Mouse (Mus musculus): ENCODE measurements around the gene Fancm. TPM values are rescaled to one million over a fixed set of nuclear protein-coding genes. Genes with fewer than 3 reads are reported as not detected.

The Fancm gene
- 8.3 and 8.6 TPM in 2 replicates for polyA plus RNA-seq (2014; fragmentation: Nextera tagmentation; extraction: Ambion mirVana)

DNA sequence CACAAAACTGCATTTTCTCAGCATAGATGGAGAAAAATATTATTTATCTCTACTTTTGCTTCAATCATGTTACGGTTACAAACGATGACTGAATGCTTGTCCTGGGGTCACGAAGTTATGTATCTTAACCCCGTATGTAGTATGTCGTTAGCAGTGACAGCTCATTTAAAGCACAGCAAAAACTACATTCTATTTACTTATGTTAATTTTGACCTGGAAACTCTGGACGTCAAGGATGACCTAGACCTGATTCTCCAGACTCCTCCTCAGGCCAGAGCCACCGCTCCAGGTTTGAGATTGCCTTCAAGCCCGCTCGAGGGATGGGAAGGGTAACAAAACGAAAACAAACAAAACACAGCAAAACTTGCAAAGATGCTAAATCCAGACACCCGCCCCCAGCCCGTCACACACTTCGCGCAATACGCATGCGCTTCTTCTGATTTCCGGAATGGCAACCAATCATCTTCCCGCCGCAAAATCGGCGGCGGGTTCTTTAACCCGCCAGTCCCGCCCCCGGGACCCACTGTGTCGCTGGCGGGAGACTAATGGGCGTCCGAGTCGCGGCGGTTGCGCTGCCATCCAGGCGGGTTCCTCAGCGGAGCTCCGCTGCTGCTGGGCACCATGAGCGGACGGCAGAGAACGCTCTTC is at the start of gene Fancm:
TSS of gene Fancm (plus strand) at position 519 of the 648 bp plus-strand sequence.
- Histone ChIP-seq H3K9ac (replicated peaks; ENCODE audit: low read length) (peak within 1 kb of the TSS; percentile 89), H3K27me3 (ENCODE audit: control insufficient read depth, insufficient read depth, low read length) (no peaks in the 10 kb centered on the region), H3K4me2 (ENCODE audit: low read length) (peak within 1 kb of the TSS; percentile 89), H3K9me3 (ENCODE audit: control insufficient read depth, low read length) (no peaks in the 10 kb centered on the region), H3K36me3 (ENCODE audit: control insufficient read depth, insufficient read depth, low read length) (peaks cover 3% of the 10 kb centered on the region; the same call in 1 of the 2 replicates), H3K4me3 (replicated peaks; ENCODE audit: low read depth, low read length) (peak within 1 kb of the TSS; percentile 85), H3K27ac (replicated peaks; ENCODE audit: low read depth, low read length) (peak within 1 kb of the TSS; percentile 94), H3K4me1 (ENCODE audit: control insufficient read depth, insufficient read depth, low read length) (peaks cover 29% of the 10 kb centered on the region)
- DNase-seq, result peak; percentile 97
- ATAC-seq (ENCODE audit: low FRiP score, low TSS enrichment), result peak; percentile 66
- 2% methylated on average over 39 of the region's 39 CpGs for WGBS

DNA sequence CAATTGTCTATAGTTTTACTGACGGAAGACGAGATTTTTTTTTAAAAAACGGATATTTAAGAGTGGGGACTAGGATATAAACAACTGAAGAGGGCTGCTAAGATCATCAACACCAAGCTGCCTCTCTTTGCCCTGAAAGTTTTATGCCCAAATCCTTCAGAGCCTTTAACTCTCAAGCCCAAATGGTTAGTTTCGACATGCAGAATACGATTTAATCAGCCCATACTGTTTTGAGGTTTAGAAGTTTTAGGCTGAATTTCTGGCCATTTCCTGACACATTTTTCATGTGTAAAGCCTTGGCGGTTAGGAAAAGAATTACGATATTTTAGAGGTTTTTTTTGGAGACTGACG is 39.6 kb upstream of the Fancm start:
- no peak overlapping the region for H3K9ac ChIP-seq (replicated peaks; ENCODE audit: low read length)
- no peak overlapping the region for H3K27ac ChIP-seq (replicated peaks; ENCODE audit: low read depth, low read length)
- no peaks in the 10 kb centered on the region for H3K9me3 ChIP-seq (ENCODE audit: control insufficient read depth, low read length)
- no peak for ATAC-seq (ENCODE audit: low FRiP score, low TSS enrichment)
- H3K4me2 ChIP-seq (ENCODE audit: low read length), result peak overlapping the region; percentile 65
- peak overlapping the region; percentile 97 for H3K4me3 ChIP-seq (replicated peaks; ENCODE audit: low read depth, low read length)
- WGBS, result 47% methylated on average over 8 of the region's 8 CpGs
- no peaks in the 10 kb centered on the region for H3K27me3 ChIP-seq (ENCODE audit: control insufficient read depth, insufficient read depth, low read length)
- H3K4me1 ChIP-seq (ENCODE audit: control insufficient read depth, insufficient read depth, low read length), result peaks cover 19% of the 10 kb centered on the region
- H3K36me3 ChIP-seq (ENCODE audit: control insufficient read depth, insufficient read depth, low read length), result no peaks in the 10 kb centered on the region
- DNase-seq, result no peak

GRCm38 (mm10) chr12:65036190-65036870 is 39.1 kb upstream of the Fancm start, which contains the start of gene Prpf39:
TSS of gene Prpf39 (plus strand) at chr12:65036333.
- Histone ChIP-seq H3K4me1 (ENCODE audit: control insufficient read depth, insufficient read depth, low read length) (peaks cover 19% of the 10 kb centered on the region), H3K36me3 (ENCODE audit: control insufficient read depth, insufficient read depth, low read length) (no peaks in the 10 kb centered on the region), H3K9me3 (ENCODE audit: control insufficient read depth, low read length) (no peaks in the 10 kb centered on the region), H3K4me3 (replicated peaks; ENCODE audit: low read depth, low read length) (peak within 1 kb of the TSS; percentile 97), H3K4me2 (ENCODE audit: low read length) (peak within 1 kb of the TSS; percentile 65), H3K27ac (replicated peaks; ENCODE audit: low read depth, low read length) (peak within 1 kb of the TSS; percentile 83), H3K9ac (replicated peaks; ENCODE audit: low read length) (peak within 1 kb of the TSS; percentile 82), H3K27me3 (ENCODE audit: control insufficient read depth, insufficient read depth, low read length) (no peaks in the 10 kb centered on the region)
- WGBS, result under 1% methylated on average over 63 of the region's 65 CpGs
- ATAC-seq (ENCODE audit: low FRiP score, low TSS enrichment), result peak; percentile 95
- DNase-seq, result peak; percentile 97

DNA sequence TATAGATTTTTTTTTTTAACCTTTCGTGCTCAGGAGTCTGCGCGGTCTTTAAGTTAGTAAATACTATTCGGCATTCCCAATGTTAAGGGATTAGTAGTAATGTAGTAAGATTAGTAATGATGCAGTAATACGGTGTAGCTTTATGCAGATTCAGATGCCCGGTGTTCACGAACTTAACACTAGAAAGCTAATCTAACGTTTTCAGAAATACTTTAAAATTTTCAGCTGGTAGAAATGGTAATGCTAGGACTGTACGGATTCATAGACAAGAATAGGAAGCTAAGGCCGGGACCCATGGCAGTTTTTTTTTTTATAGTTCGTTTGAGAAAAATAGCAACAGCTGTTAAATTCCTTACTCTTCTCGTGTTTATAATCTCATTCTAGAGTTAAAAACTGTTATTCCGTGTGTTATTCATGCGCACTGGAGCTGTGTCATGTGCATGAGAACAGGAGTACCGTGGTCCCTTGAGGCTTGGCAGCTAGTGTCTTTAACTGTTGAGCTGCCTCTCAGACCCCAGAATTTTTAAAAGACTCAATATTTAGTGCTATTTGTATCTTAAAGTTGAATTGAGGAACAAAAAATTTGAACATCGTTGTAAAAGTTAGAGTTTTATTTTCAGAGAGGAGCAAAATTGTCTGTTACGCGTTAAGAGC is 38.4 kb upstream of the Fancm start:
- H3K27me3 ChIP-seq (ENCODE audit: control insufficient read depth, insufficient read depth, low read length), result no peaks in the 10 kb centered on the region
- peak; percentile 50 for DNase-seq
- peaks cover 19% of the 10 kb centered on the region for H3K4me1 ChIP-seq (ENCODE audit: control insufficient read depth, insufficient read depth, low read length)
- H3K9me3 ChIP-seq (ENCODE audit: control insufficient read depth, low read length), result no peaks in the 10 kb centered on the region
- peak overlapping the region; percentile 82; the same call in 1 of the 2 replicates for H3K9ac ChIP-seq (replicated peaks; ENCODE audit: low read length)
- ATAC-seq (ENCODE audit: low FRiP score, low TSS enrichment), result no peak
- peak overlapping the region; percentile 97 for H3K4me3 ChIP-seq (replicated peaks; ENCODE audit: low read depth, low read length)
- peak overlapping the region; percentile 65 for H3K4me2 ChIP-seq (ENCODE audit: low read length)
- H3K36me3 ChIP-seq (ENCODE audit: control insufficient read depth, insufficient read depth, low read length), result no peaks in the 10 kb centered on the region
- no peak overlapping the region for H3K27ac ChIP-seq (replicated peaks; ENCODE audit: low read depth, low read length)
- WGBS, result 18% methylated on average over 18 of the region's 18 CpGs

DNA sequence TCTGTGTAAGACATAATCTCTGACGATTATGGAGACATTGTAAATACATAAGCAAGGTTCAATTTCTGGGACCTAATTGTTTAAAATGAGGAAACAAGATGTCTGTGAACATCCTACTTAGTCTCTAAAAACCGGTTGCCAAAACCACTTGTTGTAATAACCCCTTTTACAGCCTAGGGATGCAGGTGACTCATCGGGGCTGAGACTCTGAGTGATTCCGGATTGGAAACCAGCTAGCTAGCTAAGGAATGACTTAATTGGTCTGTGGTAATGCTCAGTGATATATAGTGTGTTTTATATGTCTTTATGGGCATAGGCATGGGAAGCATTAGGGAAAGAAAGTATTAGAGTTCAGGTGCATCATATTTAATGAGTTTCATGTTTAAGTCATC is 37.9 kb upstream of the Fancm start:
- ATAC-seq (ENCODE audit: low FRiP score, low TSS enrichment) (no peak), DNase-seq (peak; percentile 5)
- Histone ChIP-seq H3K9me3 (ENCODE audit: control insufficient read depth, low read length) (no peaks in the 10 kb centered on the region), H3K36me3 (ENCODE audit: control insufficient read depth, insufficient read depth, low read length) (peaks cover 5% of the 10 kb centered on the region; the same call in 1 of the 2 replicates), H3K9ac (replicated peaks; ENCODE audit: low read length) (peak overlapping the region; percentile 7; the same call in 1 of the 2 replicates), H3K27ac (replicated peaks; ENCODE audit: low read depth, low read length) (no peak overlapping the region), H3K27me3 (ENCODE audit: control insufficient read depth, insufficient read depth, low read length) (no peaks in the 10 kb centered on the region), H3K4me2 (ENCODE audit: low read length) (peak overlapping the region; percentile 65), H3K4me1 (ENCODE audit: control insufficient read depth, insufficient read depth, low read length) (peaks cover 19% of the 10 kb centered on the region), H3K4me3 (replicated peaks; ENCODE audit: low read depth, low read length) (peak overlapping the region; percentile 97)
- 57% methylated on average over 4 of the region's 4 CpGs for WGBS

DNA sequence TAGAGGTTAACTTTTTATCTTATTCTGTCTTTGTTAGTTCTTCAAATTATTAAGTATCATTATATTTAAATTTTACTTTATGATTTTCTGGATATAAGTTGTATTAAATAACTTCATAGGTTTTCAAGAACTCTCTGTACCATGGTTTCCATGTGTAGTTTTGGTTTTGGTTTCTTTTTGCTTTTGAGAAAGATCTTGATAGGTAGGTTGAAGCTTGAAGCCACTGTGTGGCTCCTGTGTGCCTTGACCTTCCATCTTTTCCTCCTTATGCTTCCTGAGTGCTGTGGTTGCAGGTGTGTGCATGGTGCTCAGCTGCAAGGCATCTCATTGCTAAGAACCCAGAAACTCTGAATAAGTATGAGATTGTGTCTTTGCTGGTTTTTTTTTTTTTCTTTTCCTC is 26.6 kb upstream of the Fancm start:
- no peak for DNase-seq
- Histone ChIP-seq H3K27me3 (ENCODE audit: control insufficient read depth, insufficient read depth, low read length) (no peaks in the 10 kb centered on the region), H3K27ac (replicated peaks; ENCODE audit: low read depth, low read length) (no peak overlapping the region), H3K9me3 (ENCODE audit: control insufficient read depth, low read length) (no peaks in the 10 kb centered on the region), H3K4me3 (replicated peaks; ENCODE audit: low read depth, low read length) (no peak overlapping the region), H3K4me2 (ENCODE audit: low read length) (no peak overlapping the region), H3K9ac (replicated peaks; ENCODE audit: low read length) (no peak overlapping the region), H3K4me1 (ENCODE audit: control insufficient read depth, insufficient read depth, low read length) (no peaks in the 10 kb centered on the region), H3K36me3 (ENCODE audit: control insufficient read depth, insufficient read depth, low read length) (peaks cover 39% of the 10 kb centered on the region)
- ATAC-seq (ENCODE audit: low FRiP score, low TSS enrichment), result no peak

DNA sequence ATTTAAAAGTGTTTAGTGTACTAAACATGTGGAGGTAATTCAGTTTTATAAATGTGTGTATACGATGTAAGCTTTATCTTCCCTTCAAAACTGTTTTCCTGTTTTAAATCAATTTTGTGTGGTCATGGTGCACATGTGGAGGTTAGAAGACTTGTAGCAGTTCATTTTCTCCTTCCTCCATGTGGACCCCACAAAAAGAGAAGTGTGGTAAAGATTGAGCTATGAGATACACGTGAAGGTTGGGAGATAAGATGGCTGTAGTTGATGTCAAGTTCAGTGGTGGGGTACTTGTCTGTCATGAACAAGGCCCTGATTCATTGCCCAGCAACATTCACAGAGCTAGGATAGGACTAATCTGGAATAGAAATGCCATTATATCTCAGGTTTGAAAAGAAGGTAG is 17.2 kb upstream of the Fancm start:
- Histone ChIP-seq H3K4me1 (ENCODE audit: control insufficient read depth, insufficient read depth, low read length) (no peaks in the 10 kb centered on the region), H3K9ac (replicated peaks; ENCODE audit: low read length) (no peak overlapping the region), H3K4me2 (ENCODE audit: low read length) (no peak overlapping the region), H3K9me3 (ENCODE audit: control insufficient read depth, low read length) (no peaks in the 10 kb centered on the region), H3K27me3 (ENCODE audit: control insufficient read depth, insufficient read depth, low read length) (no peaks in the 10 kb centered on the region), H3K36me3 (ENCODE audit: control insufficient read depth, insufficient read depth, low read length) (peaks cover 75% of the 10 kb centered on the region), H3K4me3 (replicated peaks; ENCODE audit: low read depth, low read length) (no peak overlapping the region), H3K27ac (replicated peaks; ENCODE audit: low read depth, low read length) (no peak overlapping the region)
- DNase-seq, result no peak
- WGBS, result 86% methylated on average over 2 of the region's 2 CpGs
- no peak for ATAC-seq (ENCODE audit: low FRiP score, low TSS enrichment)

DNA sequence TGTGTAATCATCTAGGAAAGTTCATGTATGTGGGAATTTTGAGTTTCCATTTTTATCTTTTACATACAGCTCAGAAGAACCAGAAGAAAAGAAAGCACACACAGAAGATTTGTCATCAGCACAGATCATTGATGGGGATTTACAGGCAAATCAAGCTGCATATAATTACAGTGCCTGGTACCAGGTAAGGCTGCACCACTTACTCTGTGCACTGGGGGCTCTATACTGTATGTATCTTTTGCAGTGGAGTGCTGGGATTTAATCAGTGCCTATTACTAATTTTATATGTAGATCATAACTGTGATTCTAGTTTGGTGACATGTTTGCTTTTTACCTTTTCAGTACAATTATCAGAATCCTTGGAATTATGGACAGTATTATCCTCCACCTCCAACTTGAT is 14.3 kb upstream of the Fancm start:
- no peaks in the 10 kb centered on the region for H3K9me3 ChIP-seq (ENCODE audit: control insufficient read depth, low read length)
- H3K4me3 ChIP-seq (replicated peaks; ENCODE audit: low read depth, low read length), result no peak overlapping the region
- DNase-seq, result no peak
- peaks cover 78% of the 10 kb centered on the region for H3K36me3 ChIP-seq (ENCODE audit: control insufficient read depth, insufficient read depth, low read length)
- no peak overlapping the region for H3K4me2 ChIP-seq (ENCODE audit: low read length)
- no peaks in the 10 kb centered on the region for H3K27me3 ChIP-seq (ENCODE audit: control insufficient read depth, insufficient read depth, low read length)
- no peaks in the 10 kb centered on the region for H3K4me1 ChIP-seq (ENCODE audit: control insufficient read depth, insufficient read depth, low read length)
- no peak overlapping the region for H3K27ac ChIP-seq (replicated peaks; ENCODE audit: low read depth, low read length)
- no peak for ATAC-seq (ENCODE audit: low FRiP score, low TSS enrichment)
- H3K9ac ChIP-seq (replicated peaks; ENCODE audit: low read length), result no peak overlapping the region
